Mouse (Mus musculus): ENCODE measurements at regions not wholly inside any gene's neighbourhood (a gene's known extent, or its start where the extent isn't known, plus 50 kb on each side); places are given as distances from the start of the nearest gene placed in this dataset.

- no peak for DNase-seq (ENCODE audit: low read depth, low spot score)
Measured at GRCm38 (mm10) chr12:117430886-117431285, 85.4 kb upstream of the Rapgef5 start.

- DNase-seq (ENCODE audit: low read depth, low spot score): no peak
Measured at GRCm38 (mm10) chr12:117432788-117433187, 83.5 kb upstream of the Rapgef5 start.

DNA sequence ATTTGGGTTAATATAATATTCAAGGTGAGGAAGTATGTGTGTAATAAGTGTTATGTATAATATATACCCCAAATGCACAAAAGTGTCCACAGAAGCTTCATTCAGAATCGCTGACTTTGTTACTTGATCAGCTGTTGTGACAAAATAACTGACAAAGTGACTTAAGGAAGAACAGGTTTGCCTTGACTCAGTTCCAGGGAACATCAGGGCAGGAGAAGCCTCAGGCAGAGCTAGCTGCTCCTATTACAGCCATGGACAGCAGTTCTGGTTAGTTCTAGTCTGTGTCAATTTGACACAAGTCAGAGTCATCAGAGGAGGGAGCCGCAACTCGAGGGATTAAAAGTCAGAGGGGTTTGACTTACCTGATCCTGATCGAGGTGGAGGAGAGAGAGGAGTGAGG, 79.3 kb upstream of the Rapgef5 start:
- DNase-seq (ENCODE audit: low read depth, low spot score): no peak

DNA sequence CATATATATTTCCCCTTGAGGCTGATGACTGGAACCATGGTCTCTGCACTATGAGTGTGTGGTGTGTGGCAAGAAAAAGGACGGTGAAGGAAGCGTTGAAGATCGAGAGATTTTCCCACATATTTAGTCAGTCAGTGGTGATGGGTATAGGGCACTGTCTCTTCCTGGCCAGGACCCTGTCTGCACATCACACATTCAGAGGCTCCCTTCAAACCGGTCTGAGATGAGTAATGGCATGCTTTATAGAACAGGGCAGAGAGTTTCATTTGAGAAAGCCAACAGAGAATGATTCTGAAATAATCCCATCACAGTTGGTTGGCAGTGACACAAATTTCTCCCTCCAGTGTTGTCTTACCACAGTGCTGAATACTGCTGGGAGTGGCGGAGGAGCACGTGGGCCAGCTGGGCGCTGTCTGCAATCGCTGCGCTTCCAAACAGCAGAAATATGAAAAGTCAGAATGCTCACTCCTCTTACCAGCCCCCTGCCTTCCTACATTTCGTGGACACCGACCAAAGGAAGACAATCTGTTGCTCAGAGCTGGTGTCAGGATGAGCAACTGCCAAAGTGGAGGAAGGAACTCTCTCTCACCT, 77.2 kb upstream of the Rapgef5 start:
- DNase-seq (ENCODE audit: low read depth, low spot score): no peak

GRCm38 (mm10) chr12:117444247-117444989, 71.9 kb upstream of the Rapgef5 start:
- DNase-seq (ENCODE audit: low read depth, low spot score): no peak

DNA sequence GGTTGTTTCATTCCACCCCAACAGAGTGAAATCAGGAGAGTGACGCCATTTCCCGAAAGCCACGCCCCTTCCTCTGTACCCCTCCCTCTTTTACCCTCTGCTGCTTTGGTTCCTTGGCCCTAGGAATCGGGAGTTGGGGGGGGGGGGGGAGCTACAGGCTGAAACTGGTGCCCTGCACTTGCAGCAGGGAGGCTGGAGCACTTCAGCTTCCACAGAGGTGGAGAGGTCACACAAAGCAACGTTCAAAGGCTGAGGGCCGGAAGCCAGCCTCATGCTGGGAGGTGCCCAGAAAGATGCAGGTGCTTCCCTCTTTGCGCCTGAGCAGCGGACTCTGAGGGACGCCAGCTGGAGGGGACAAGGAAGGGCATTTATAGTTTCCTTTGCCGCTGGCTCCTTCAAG, 69.1 kb upstream of the Rapgef5 start:
- peak; percentile 77 for DNase-seq (ENCODE audit: low read depth, low spot score)

- DNase-seq (ENCODE audit: low read depth, low spot score): peak; percentile 50
Measured at GRCm38 (mm10) chr12:117447843-117448728, 68.2 kb upstream of the Rapgef5 start.

GRCm38 (mm10) chr12:117449080-117449479, 67.2 kb upstream of the Rapgef5 start:
- peak; percentile 73 for DNase-seq (ENCODE audit: low read depth, low spot score)

- DNase-seq (ENCODE audit: low read depth, low spot score): peak; percentile 62
Measured at GRCm38 (mm10) chr12:117450106-117450505, 66.2 kb upstream of the Rapgef5 start.

DNA sequence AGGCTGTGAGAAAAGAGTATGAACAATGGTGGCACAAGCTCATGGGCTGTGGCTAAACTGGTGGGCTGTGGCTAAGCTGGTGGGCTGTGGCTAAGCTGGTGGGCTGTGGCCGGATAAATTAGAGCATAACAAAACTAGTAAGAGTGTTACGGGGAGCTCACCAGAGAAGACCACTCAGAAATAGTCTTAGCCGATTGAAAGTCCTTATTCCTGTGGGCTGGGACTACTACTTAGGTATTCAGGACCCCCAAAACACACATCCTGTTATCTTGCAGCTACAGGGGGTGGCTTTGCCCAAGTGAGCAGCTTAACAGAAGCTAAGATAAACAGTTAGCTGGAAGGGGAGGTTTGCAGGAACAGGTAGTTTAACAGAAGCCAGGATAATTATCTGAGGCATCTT, 65.4 kb upstream of the Rapgef5 start:
- no peak for DNase-seq (ENCODE audit: low read depth, low spot score)

DNA sequence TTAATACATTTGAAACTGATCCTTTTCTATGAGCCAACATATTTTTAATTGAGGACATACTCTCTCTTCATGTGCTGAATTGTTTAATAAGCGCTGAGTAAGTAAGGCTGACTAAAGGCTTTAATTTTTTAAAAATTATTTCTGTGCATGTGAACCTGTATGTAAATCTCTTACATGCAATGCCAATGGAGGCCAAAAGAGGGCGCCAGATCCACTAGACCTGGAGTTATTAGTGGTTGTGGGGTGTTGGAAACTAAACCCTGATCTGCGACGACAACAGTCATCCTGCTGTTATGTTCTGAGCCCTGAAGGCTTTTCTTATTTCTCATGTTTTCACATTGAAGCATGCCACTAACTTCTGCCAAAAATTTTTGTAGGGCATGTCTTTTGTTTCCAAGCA, 64.8 kb upstream of the Rapgef5 start:
- DNase-seq (ENCODE audit: low read depth, low spot score): peak; percentile 62

DNA sequence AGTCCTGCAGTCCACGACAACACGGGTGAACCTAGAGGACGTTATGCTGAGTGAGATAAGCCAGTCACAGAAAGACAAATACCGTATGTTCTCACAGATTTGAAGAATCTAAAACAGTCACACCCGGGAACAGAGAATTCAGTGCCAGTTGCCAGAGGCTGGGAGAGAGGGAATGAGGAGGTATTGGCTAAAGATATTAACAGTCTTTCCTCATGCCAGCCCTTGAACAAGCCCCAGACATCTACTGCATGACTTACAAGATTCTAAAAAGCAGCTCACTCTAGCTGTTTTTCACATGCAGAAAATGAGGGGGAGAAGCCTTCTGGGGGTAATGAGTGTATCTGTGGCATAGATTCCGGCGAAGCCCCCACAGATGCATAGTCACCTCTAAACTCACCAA, 60.5 kb upstream of the Rapgef5 start:
- no peak for DNase-seq (ENCODE audit: low read depth, low spot score)

GRCm38 (mm10) chr12:117458132-117459070, 57.9 kb upstream of the Rapgef5 start:
- DNase-seq (ENCODE audit: low read depth, low spot score): no peak

- no peak for DNase-seq (ENCODE audit: low read depth, low spot score)
Measured at GRCm38 (mm10) chr12:117459541-117459940, 56.7 kb upstream of the Rapgef5 start.

GRCm38 (mm10) chr12:117465206-117465605, 51.1 kb upstream of the Rapgef5 start:
- peak; percentile 54 for DNase-seq (ENCODE audit: low read depth, low spot score)

DNA sequence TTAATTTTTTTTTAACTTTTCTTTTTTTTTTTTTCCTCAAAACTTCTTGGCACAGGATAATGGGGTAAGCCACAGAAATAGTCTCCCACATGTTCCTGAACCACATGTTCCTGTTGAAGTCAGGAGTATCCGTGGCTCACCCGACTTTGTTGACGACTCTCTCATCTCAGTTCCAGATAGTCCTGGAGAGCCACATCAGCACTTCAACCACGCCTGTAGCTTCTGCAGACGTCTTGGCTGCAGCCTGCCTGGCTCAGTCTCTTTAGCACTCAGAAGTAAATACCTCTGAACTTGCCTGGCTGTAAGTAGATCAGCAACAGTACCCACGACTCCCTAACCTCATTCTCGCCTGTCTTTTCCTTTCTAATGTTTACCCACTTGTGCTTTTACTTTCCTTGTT, 50.3 kb upstream of the Rapgef5 start:
- DNase-seq (ENCODE audit: low read depth, low spot score): no peak

All from R1 (cell line).